Mouse (Mus musculus) CD8-positive naive resting alpha-beta T cell, adult 2 months (primary cell): Measurements from ENCODE around the gene Klhl35.

Experiments
- DNase-seq, 2 experiments: peaks; one replicate each; pipeline ENCODE4 v3.0.0; 2022; ENCODE audit warnings: low read depth in 2 of 2, low spot score in 2 of 2

Klhl35 gene

DNA sequence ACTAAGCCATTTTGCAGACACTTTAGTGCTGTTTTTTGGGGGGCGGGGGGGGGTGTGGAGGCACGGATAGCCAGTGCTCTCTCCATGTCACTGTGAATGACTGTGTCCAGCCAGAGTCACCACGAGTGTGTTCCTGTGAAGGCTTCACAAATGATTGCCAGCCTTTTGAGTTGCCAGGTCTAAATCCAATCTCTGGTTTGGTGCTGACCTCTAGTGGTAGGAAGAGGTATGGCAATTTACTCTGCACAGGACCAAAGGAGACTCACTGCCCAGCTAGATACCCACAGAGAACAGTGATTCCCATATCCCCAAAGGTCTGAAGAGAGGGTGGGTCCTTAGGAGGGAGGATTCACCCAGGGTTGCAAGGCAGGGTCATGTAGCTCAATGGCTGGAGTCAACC lies 15.1 kb upstream of the Klhl35 start:
- peak; percentile 63 to 77 for DNase-seq

GRCm38 (mm10) chr7:99452859-99453258 lies 12.9 kb upstream of the Klhl35 start:
- DNase-seq: no peak

- DNase-seq: no peak
Measured at GRCm38 (mm10) chr7:99454044-99454443, 11.8 kb upstream of the Klhl35 start.

GRCm38 (mm10) chr7:99458849-99459248 lies 7.0 kb upstream of the Klhl35 start:
- DNase-seq: no peak

GRCm38 (mm10) chr7:99459888-99460652 lies 5.7 kb upstream of the Klhl35 start:
- DNase-seq: no peak

GRCm38 (mm10) chr7:99463120-99463519 lies 2.7 kb upstream of the Klhl35 start:
- no peak for DNase-seq

GRCm38 (mm10) chr7:99467916-99468282 lies 2.1 kb downstream of the Klhl35 start:
- DNase-seq: no peak

DNA sequence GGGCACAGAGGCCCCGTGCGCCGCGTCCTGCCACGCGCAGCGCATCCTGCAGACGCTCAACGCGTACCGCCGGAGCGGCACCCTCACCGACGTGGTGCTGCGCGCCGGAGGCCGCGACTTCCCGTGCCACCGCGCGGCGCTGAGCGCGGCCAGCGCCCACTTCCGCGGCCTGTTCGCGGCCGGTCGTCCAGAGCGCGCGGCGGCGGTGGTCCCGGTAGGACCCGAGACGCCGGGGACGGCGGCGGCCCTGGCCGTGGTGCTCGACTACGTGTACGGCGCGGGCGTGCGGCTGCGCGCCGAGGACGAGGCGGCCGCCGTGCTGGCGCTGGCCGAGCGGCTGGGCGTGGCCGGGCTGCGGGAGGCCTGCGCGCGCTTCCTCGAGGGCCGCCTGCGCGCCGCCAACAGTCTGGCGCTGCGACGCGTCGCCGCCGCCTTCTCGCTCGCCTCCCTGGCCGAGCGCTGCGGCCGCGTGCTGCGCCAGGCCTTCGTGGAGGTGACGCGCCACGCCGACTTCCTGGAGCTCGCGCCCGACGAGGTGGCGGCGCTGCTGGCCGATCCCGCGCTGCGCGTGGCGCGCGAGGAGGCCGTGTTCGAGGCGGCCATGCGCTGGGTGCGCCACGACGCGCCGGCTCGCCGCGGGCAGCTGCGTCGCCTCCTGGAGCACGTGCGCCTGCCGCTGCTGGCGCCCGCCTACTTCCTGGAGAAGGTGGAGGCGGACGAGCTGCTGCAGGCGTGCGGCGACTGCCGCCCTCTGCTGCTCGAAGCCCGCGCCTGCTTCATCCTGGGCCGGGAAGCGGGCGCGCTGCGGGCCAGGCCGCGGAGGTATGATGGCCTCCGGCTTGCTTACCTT lies 2.7 kb downstream of the Klhl35 start:
- DNase-seq: peak; percentile 58 to 59

DNA sequence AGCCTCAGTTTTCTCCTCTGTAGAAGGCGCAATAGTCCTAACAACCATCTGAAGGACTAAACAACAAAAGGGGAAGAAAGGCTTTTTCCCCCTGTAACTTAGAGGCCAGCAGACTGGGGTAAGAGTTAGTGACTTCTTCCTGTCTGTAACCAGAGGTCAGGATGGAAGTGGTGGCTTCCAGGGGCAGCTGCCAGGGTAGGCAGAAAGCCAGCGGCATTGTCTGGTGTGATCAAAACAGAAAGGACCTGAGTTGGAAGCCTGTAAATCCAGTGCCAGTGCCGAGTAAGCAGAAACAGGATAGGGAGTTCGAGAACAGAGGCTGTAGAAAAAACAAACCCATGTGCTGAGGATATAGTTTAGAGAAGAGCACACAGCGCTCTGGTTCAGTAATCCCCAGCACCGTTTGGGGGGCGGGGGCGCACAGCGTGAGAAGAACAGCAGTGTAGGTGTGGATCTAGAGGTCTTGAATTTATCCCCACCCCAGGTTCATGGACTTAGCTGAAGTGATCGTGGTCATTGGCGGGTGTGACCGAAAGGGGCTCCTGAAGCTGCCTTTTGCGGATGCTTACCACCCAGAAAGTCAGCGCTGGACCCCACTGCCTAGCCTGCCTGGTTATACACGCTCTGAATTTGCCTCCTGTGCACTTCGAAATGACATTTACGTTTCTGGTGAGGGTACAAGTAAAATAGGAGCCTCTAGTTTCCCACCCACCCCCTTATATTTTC lies 4.0 kb downstream of the Klhl35 start:
- no peak for DNase-seq

GRCm38 (mm10) chr7:99471578-99471977 lies 5.8 kb downstream of the Klhl35 start:
- DNase-seq: no peak

- DNase-seq: no peak
Measured at GRCm38 (mm10) chr7:99473638-99474407, 8.0 kb downstream of the Klhl35 start.

DNA sequence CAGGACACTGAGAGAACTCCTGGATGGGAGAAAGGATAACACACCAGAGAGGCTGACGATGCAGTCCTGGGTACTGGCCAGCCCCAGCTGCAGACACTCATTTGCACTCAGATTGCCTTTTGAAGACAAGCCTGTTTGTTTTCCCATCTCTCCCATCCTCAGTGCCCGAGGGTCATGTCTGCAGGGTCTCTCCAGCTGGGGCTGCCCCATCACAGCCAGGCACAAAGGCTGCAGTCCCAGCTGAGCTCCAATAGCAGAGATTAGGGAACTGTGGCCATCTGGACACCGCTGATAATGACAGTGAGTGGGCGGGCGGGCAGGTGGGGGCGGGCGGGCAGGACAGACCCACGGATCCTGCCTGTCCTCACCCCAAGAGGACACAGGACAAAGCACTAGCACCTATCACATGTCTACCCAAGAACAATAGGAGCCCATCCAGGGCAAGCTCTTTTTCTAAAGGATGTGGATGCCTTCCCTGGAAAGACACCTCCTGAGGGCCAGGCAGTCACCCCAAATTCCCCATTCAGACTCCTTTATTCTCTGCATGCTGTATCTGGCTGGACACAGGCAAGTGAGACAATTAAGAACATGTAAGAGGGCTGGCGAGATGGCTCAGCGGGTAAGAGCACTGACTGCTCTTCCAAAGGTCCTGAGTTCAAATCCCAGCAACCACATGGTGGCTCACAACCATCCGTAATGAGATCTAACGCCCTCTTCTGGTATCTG lies 9.2 kb downstream of the Klhl35 start:
- DNase-seq: no peak

GRCm38 (mm10) chr7:99475562-99475911 lies 9.7 kb downstream of the Klhl35 start:
- no peak for DNase-seq

DNA sequence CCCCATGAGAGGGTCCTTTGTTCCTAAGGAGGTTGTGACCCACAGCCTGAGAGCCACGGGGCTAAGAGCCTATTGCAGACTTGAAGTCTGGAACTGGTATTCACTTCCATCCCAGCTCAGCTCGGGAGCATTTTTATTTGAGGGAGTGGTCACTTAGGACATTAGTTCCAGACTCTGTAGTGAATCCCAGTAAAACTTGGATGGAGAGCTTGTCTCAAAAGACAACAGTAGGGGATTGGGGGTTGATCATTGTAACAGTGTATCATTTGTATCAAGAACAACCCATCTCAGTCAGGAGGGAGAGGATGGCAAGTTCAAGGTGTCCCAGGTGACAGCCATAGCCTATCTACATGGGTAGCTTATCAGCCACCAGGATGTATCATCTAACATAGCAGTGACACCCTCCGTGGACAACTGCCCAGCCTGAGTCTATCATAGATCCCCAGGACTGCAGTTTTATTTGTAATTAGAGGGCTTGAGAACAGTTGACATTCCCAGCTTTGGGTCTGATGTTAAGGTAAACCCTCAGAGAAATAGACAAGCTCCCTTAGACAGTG lies 10.8 kb downstream of the Klhl35 start:
- no peak for DNase-seq

- no peak for DNase-seq
Measured at GRCm38 (mm10) chr7:99477235-99477634, 11.4 kb downstream of the Klhl35 start.

- no peak for DNase-seq
Measured at GRCm38 (mm10) chr7:99482637-99483036, 16.8 kb downstream of the Klhl35 start.

DNA sequence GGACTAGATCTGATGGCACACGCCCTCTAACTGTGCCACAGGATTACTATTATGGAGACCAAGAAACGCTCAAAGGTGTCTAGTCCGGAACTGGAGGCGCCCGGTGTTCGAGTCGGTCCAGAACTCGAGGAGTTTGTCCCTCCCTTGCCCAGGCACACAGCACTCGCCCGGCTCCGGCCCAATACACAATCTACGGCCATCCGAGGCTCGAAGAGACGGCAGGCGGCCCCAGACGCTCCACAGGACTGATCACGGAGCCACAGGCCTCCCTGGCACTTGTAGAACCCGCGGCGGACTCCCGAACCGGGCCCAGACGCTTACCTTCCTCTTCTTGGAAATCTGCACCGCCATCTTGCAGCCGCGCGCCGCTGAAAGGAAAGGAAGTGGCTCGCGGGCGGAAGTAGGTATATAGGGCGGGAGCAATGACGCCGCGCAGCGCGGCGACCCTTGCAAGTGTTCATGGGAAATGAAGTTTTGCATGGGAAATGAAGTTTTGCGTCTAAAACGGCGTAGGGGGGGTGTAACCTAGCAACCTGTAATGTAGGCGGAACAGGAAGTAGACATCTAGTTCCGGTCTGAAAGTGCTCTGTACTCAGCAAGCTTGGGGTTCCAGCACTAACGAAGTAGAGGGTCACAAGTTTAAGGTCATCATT lies 17.6 kb downstream of the Klhl35 start, which contains the start of gene Rps3:
Gene Rps3 (minus strand): TSS at position 468 of the 653 bp plus-strand sequence.
- peak; percentile 92 to 95 for DNase-seq

DNA sequence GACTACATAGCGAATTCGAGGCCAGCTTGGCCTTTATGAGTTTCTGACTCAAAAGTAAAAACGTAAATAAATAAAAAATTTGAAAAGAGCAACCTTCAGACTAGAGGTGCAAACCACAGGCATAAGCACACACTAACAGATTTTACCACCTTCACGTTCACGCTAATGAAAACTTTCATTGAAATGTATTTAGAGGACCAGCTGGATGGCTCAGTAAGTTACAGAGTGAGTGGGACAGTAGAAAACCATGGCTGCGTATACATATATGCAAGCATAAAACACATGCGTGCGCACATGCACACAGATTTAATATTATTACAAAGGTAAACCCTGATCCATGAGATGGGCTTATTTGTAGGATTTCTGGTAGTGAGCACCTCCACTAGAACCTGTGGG lies 18.1 kb downstream of the Klhl35 start:
- no peak for DNase-seq

- no peak for DNase-seq
Measured at GRCm38 (mm10) chr7:99484679-99485078, 18.9 kb downstream of the Klhl35 start.
